In the genomic region with DNA sequence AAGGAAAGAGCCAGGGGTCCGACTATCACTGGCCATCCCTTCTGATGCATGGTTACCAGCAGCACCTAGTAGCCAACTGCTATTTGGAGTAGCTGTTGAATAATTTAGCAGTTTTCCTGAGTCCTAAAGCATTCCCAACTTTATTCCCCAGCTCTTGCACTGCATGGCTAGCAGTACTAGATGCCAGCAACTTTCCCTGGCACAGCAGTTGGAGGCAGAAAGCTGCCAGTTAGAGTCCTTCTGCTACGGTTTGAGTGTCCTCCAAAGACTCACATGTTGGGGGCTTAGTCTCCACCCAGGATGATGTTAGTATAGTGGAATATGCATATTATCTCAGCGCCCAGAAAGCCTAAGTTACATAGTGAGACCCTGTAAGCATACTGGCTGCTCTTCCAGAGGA, we compare ENCODE assay signal across 14 mouse cellular contexts.
"Had no signal": no experiment of that assay in that cellular context is flagged by ENCODE, and none has a peak within 500 bp of the region (broad histone marks: within the 10 kb centered on the region; RNA-seq: fewer than 3 reads in every experiment).

No protein-coding gene starts in this region.

- DNase-seq: lung, adult 18-20 months; lung, postnatal 4 days; right cerebral cortex, adult 18-20 months; spleen, adult 18-20 months; thymus, adult 18-20 months; thymus, postnatal 14 days; thymus, postnatal 36 days had no signal

- H3K4me3 ChIP-seq: midbrain, embryonic 10.5 days; midbrain, embryonic 12.5 days; myocyte; neural tube, embryonic 13.5 days; neural tube, embryonic 15.5 days had no signal

- H3K9me3 ChIP-seq: midbrain, embryonic 10.5 days; midbrain, embryonic 12.5 days; neural tube, embryonic 13.5 days; neural tube, embryonic 15.5 days had no signal

- H3K4me2 ChIP-seq: lung, embryonic 14.5 days; midbrain, embryonic 12.5 days; neural tube, embryonic 13.5 days; neural tube, embryonic 15.5 days had no signal

- H3K36me3 ChIP-seq: midbrain, embryonic 10.5 days; midbrain, embryonic 12.5 days; neural tube, embryonic 13.5 days; neural tube, embryonic 15.5 days had no signal

- ATAC-seq: midbrain, embryonic 16.5 days had no signal

- H3K9ac ChIP-seq: lung, embryonic 14.5 days; midbrain, embryonic 12.5 days; neural tube, embryonic 13.5 days; neural tube, embryonic 15.5 days had no signal

- H3K27ac ChIP-seq: midbrain, embryonic 10.5 days; midbrain, embryonic 12.5 days; neural tube, embryonic 13.5 days; neural tube, embryonic 15.5 days had no signal

- H3K27me3 ChIP-seq: neural tube, embryonic 15.5 days had no signal

- H3K4me1 ChIP-seq: midbrain, embryonic 10.5 days; midbrain, embryonic 12.5 days; neural tube, embryonic 13.5 days; neural tube, embryonic 15.5 days had no signal
